Comparison of ENCODE assay signal across 13 mouse cellular contexts in genomic region chr3:59060131-59060530, GRCm38 (mm10).
"Had no signal": no experiment of that assay in that cellular context is flagged by ENCODE, and none has a peak within 500 bp of the region (broad histone marks: within the 10 kb centered on the region; RNA-seq: fewer than 3 reads in every experiment).

No protein-coding gene starts in this region.

- H3K27me3 ChIP-seq: hindbrain, embryonic 15.5 days; limb, embryonic 15.5 days; midbrain, embryonic 15.5 days; neural tube, embryonic 12.5 days had no signal

- H3K9ac ChIP-seq: hindbrain, embryonic 15.5 days; limb, embryonic 15.5 days; liver, embryonic 14.5 days; midbrain, embryonic 15.5 days; neural tube, embryonic 12.5 days had no signal

- H3K4me2 ChIP-seq: hindbrain, embryonic 15.5 days; limb, embryonic 15.5 days; midbrain, embryonic 11.5 days; midbrain, embryonic 15.5 days; neural tube, embryonic 12.5 days had no signal

- H3K27ac ChIP-seq: hindbrain, embryonic 15.5 days; limb, embryonic 15.5 days; midbrain, embryonic 15.5 days; neural tube, embryonic 12.5 days had no signal

- DNase-seq: layer of hippocampus, adult 9-11 months; layer of hippocampus, postnatal 36 days; lung, adult 18-20 months; lung, postnatal 36 days; right cerebral cortex, adult 18-20 months; right cerebral cortex, postnatal 25 days; thymus, postnatal 4 days had no signal

- H3K9me3 ChIP-seq: hindbrain, embryonic 15.5 days; limb, embryonic 15.5 days; midbrain, embryonic 15.5 days; neural tube, embryonic 12.5 days had no signal

- H3K4me3 ChIP-seq: hindbrain, embryonic 15.5 days; limb, embryonic 15.5 days; midbrain, embryonic 15.5 days; neural tube, embryonic 12.5 days had no signal

- H3K36me3 ChIP-seq: hindbrain, embryonic 15.5 days; limb, embryonic 15.5 days; midbrain, embryonic 15.5 days; neural tube, embryonic 12.5 days had no signal
